Mouse (Mus musculus) myocyte (in vitro differentiated cells): ENCODE results near the gene Fam8a1. TPM values are rescaled to one million over a fixed set of nuclear protein-coding genes. Genes with fewer than 3 reads are reported as not detected.

Experiments used
- H3K27me3 ChIP-seq: one replicate; pipeline ENCODE4 v1.6.1; 2011; ENCODE audit not compliant: control insufficient read depth, insufficient read depth, insufficient read length
- H3K36me3 ChIP-seq: one replicate; pipeline ENCODE4 v1.6.1; 2011; ENCODE audit not compliant: control insufficient read depth, insufficient read depth
- H3K4me2 ChIP-seq: one replicate; pipeline ENCODE4 v1.6.1; 2011; ENCODE audit warnings: low read depth, control low read depth
- H3K4me3 ChIP-seq: one replicate; pipeline ENCODE4 v1.5.1; 2011; ENCODE audit warnings: mild to moderate bottlenecking, control low read depth, moderate library complexity
- H3K79me2 ChIP-seq: one replicate; pipeline ENCODE4 v1.6.1; 2011; ENCODE audit not compliant: control insufficient read depth, insufficient read depth
- H3ac ChIP-seq: one replicate; pipeline ENCODE4 v1.6.1; 2011; ENCODE audit not compliant: control insufficient read depth, insufficient read length
- CEBPB ChIP-seq: IDR thresholded peaks from 2 replicates; pipeline ENCODE4 v1.6.1; 2011; ENCODE audit warnings: mild to moderate bottlenecking, moderate library complexity; ENCODE audit not compliant: poor library complexity, insufficient read depth, severe bottlenecking
- E2F4 ChIP-seq: IDR thresholded peaks from one replicate; pipeline ENCODE4 v1.6.1; 2011; ENCODE audit warnings: mild to moderate bottlenecking, control low read depth, moderate library complexity; ENCODE audit not compliant: insufficient read depth
- MAX ChIP-seq: IDR thresholded peaks from one replicate; pipeline ENCODE4 v1.6.1; 2011; ENCODE audit warnings: low read depth, mild to moderate bottlenecking, control low read depth
- MYOD1 ChIP-seq, 3 experiments: IDR thresholded peaks; one replicate each; pipeline ENCODE4 v1.6.1; 2011; ENCODE audit warnings: control low read depth in 2 of 3, low read depth in 2 of 3, mild to moderate bottlenecking in 2 of 3, moderate library complexity in 1 of 3; ENCODE audit not compliant: insufficient read length in 2 of 3, control insufficient read depth in 1 of 3
- MYOG ChIP-seq, 3 experiments: IDR thresholded peaks; one replicate each; pipeline ENCODE4 v1.6.1; 2011; ENCODE audit warnings: control low read depth in 2 of 3, low read depth in 2 of 3, mild to moderate bottlenecking in 2 of 3; ENCODE audit not compliant: insufficient read length in 2 of 3, control insufficient read depth in 1 of 3, insufficient read depth in 1 of 3
- POLR2A ChIP-seq: IDR thresholded peaks from one replicate; pipeline ENCODE4 v1.6.1; 2011; ENCODE audit warnings: low read depth, mild to moderate bottlenecking, control low read depth, moderate library complexity; ENCODE audit not compliant: insufficient read length
- POLR2AphosphoS2 ChIP-seq: IDR thresholded peaks from one replicate; pipeline ENCODE4 v1.6.1; 2011; ENCODE audit warnings: low read depth, control low read depth; ENCODE audit not compliant: insufficient read length
- REST ChIP-seq: IDR thresholded peaks from one replicate; pipeline ENCODE4 v1.6.1; 2011; ENCODE audit warnings: mild to moderate bottlenecking, control low read depth, moderate library complexity; ENCODE audit not compliant: insufficient read depth, insufficient read length
- SRF ChIP-seq: IDR thresholded peaks from one replicate; pipeline ENCODE4 v1.6.1; 2011; ENCODE audit warnings: low read depth; ENCODE audit not compliant: control insufficient read depth, insufficient read length
- TCF12 ChIP-seq: IDR thresholded peaks from one replicate; pipeline ENCODE4 v1.6.1; 2011; ENCODE audit warnings: mild to moderate bottlenecking, control low read depth; ENCODE audit not compliant: poor library complexity, insufficient read depth, severe bottlenecking
- TCF3 ChIP-seq: IDR thresholded peaks from one replicate; pipeline ENCODE4 v1.6.1; 2011; ENCODE audit warnings: low read depth, control low read depth; ENCODE audit not compliant: insufficient read length
- USF1 ChIP-seq: IDR thresholded peaks from one replicate; pipeline ENCODE4 v1.6.1; 2011; ENCODE audit warnings: low read depth, mild to moderate bottlenecking, control low read depth, moderate library complexity
- polyA plus RNA-seq: library from polyadenylated mRNA; unstranded; fragments of >200 nt; fragmentation: generic; extraction: Trizol; gene quantifications from one replicate; pipeline ENCODE4 v1.2.1, GENCODE M21; 2012; ENCODE audit warnings: missing spikeins

The Fam8a1 gene
- polyA plus RNA-seq, 1 experiment = 15.7 TPM

DNA sequence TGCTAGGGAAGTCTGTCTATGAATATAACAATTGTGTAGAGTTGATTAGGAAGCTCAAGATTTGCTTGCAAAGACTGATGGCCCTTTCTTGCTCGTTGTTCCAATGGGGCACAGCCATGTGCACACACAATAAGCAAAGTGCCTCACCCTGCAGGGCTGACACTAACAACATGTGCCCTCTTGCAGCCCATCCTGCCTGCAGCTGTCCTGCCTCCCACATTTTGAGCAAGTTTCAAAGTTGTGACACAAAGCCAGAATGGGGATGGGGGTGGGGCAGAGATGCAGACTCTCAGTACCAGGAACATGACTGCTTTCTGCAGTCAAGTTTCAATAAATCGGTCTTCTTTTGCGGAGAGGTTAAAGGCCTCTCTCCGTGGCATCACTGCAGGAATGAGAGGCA lies 15.7 kb upstream of the Fam8a1 start:
- Histone ChIP-seq H3K79me2 (no peaks in the 10 kb centered on the region), H3ac (no peak overlapping the region), H3K27me3 (no peaks in the 10 kb centered on the region), H3K4me2 (no peak overlapping the region), H3K36me3 (no peaks in the 10 kb centered on the region), H3K4me3 (no peak overlapping the region)
- TF ChIP-seq MYOG (IDR thresholded peaks at IDR 0.05; ENCODE audit: control insufficient read depth in 1 of 3, insufficient read depth in 1 of 3, insufficient read length in 2 of 3, low read depth in 2 of 3) (peak; percentile 12 to 95 (median 85)), TCF3 (peak; percentile 24), REST (no peak), MYOD1 (IDR thresholded peaks at IDR 0.05; ENCODE audit: control insufficient read depth in 1 of 3, insufficient read length in 2 of 3, low read depth in 2 of 3) (peak in 2 of 3 experiments; percentile 82 to 91), TCF12 (peak; percentile 47)

DNA sequence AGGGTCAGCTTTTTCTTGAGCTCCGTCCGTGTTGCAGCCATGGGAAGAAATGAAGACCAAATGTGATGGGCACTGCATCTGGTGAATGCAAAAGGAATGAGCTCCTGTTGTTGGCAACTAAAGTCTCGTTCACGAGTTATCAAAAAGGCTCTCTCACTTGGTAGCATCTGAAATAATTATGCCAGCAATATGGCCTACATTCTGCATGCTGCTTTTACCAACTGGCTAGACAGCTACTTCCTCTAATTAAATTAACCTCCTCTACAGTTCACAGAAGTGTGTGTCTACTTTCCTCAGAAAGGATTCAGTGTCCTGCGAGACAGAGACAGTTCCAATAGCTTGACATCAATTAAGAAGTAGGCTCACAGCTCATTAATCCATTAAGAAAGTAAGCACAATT lies 14.8 kb upstream of the Fam8a1 start:
- TF ChIP-seq E2F4 (no peak), USF1 (no peak), REST (no peak), TCF12 (no peak), MYOD1 (IDR thresholded peaks at IDR 0.05; ENCODE audit: control insufficient read depth in 1 of 3, insufficient read length in 2 of 3, low read depth in 2 of 3) (no peak), CEBPB (no peak), POLR2AphosphoS2 (no peak), MAX (no peak), SRF (no peak), POLR2A (no peak), TCF3 (no peak), MYOG (IDR thresholded peaks at IDR 0.05; ENCODE audit: control insufficient read depth in 1 of 3, insufficient read depth in 1 of 3, insufficient read length in 2 of 3, low read depth in 2 of 3) (no peak)
- no peak overlapping the region for H3ac ChIP-seq
- no peak overlapping the region for H3K4me3 ChIP-seq
- H3K27me3 ChIP-seq = no peaks in the 10 kb centered on the region
- H3K36me3 ChIP-seq = no peaks in the 10 kb centered on the region
- no peak overlapping the region for H3K4me2 ChIP-seq
- H3K79me2 ChIP-seq = no peaks in the 10 kb centered on the region

DNA sequence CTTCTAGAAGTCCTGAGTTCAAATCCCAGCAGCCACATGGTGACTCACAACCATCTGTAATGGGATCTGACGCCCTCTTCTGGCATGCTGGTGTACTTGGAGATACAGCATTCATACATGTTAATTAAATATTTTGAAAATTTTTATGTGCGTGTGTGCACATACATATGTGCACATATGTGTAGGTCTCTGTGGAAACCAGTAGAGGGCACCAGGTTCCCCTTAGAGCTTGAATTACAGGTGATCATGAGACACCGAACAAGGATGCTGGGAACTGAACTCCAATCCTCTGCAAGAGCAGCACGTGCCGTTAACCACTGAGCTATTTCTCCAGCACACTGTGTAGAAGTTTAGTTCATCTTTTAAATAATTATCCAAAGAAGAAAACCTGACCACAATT lies 10.1 kb upstream of the Fam8a1 start:
- no peaks in the 10 kb centered on the region for H3K79me2 ChIP-seq
- TF ChIP-seq SRF (no peak), POLR2AphosphoS2 (no peak), MAX (no peak), USF1 (no peak), REST (no peak), E2F4 (no peak), POLR2A (no peak), MYOD1 (IDR thresholded peaks at IDR 0.05; ENCODE audit: control insufficient read depth in 1 of 3, insufficient read length in 2 of 3, low read depth in 2 of 3) (no peak), TCF12 (no peak), TCF3 (no peak), CEBPB (no peak), MYOG (IDR thresholded peaks at IDR 0.05; ENCODE audit: control insufficient read depth in 1 of 3, insufficient read depth in 1 of 3, insufficient read length in 2 of 3, low read depth in 2 of 3) (no peak)
- H3K36me3 ChIP-seq = no peaks in the 10 kb centered on the region
- no peaks in the 10 kb centered on the region for H3K27me3 ChIP-seq
- no peak overlapping the region for H3ac ChIP-seq
- no peak overlapping the region for H3K4me3 ChIP-seq
- H3K4me2 ChIP-seq = no peak overlapping the region

DNA sequence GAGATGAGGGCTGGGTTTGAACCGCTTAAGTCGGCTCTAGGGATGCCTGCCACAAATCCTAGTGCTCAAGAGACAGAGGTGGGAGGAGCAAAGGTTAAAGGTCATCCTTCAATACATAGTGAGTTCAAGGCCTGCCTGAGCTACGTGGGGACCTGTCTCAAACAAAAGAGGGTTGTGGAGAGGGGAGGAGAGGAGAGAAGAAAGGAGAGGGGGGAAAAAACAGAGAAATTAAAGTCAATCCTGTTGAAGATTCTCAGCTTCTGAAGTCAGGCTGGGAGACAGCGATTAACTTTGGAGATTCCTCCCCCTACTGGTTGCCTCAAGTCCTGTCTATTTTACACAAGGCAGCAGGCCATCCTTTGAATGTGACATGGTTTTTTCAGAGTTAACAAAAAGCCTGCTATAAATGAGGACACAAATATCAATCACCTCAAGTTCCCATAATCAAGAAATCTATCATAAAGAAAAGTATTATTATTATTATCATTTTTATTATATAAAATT lies 5.8 kb upstream of the Fam8a1 start:
- Histone ChIP-seq H3K79me2 (no peaks in the 10 kb centered on the region), H3K4me2 (no peak overlapping the region), H3K4me3 (no peak overlapping the region)

DNA sequence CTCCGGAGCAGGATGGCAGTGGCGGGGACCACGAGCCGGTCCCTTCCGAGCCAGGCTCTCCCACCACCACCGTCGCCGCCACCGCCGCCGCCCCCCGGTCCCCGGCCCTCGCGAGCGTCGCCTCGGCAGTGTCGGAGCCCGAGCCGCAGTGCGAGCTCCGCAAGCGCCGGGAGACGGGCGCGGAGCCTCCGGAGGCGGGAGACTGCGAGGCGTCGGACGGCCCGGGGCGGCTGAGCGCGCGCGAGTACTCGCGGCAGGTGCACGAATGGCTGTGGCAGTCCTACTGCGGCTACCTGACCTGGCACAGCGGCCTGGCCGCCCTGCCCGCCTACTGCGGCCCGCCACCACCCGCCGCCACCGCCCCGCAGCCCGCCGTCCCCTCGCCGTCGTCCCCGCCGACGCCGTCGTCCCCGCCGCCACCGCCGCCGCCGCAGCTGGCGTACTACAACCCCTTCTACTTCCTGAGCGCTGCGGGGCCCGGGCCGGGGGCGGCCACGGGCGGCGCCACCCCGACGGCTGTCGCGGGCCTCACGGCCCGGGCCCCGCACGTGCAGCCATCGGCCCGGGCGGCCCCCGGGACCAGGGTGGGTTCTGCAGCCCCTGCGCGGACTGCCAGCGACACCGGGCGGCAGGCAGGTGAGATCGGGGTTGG lies 424 bp downstream of the Fam8a1 start:
- H3ac ChIP-seq = peak overlapping the region; percentile 33
- TF ChIP-seq USF1 (no peak), TCF12 (no peak), MYOD1 (IDR thresholded peaks at IDR 0.05; ENCODE audit: control insufficient read depth in 1 of 3, insufficient read length in 2 of 3, low read depth in 2 of 3) (peak in 1 of 3 experiments; percentile 62), POLR2A (no peak), MYOG (IDR thresholded peaks at IDR 0.05; ENCODE audit: control insufficient read depth in 1 of 3, insufficient read depth in 1 of 3, insufficient read length in 2 of 3, low read depth in 2 of 3) (peak in 1 of 3 experiments; percentile 22), TCF3 (no peak), E2F4 (no peak), POLR2AphosphoS2 (no peak), MAX (no peak), REST (no peak), CEBPB (no peak), SRF (no peak)

More for the DNA sequence above, 5.8 kb upstream of the Fam8a1 start:
- TF ChIP-seq MYOD1 (IDR thresholded peaks at IDR 0.05; ENCODE audit: control insufficient read depth in 1 of 3, insufficient read length in 2 of 3, low read depth in 2 of 3) (no peak), REST (no peak), CEBPB (no peak)
- Histone ChIP-seq H3ac (no peak overlapping the region), H3K36me3 (no peaks in the 10 kb centered on the region), H3K27me3 (no peaks in the 10 kb centered on the region)

More for the DNA sequence above, 424 bp downstream of the Fam8a1 start:
- peaks cover 17% of the 10 kb centered on the region for H3K79me2 ChIP-seq
- H3K27me3 ChIP-seq = no peaks in the 10 kb centered on the region
- peak overlapping the region; percentile 41 for H3K4me3 ChIP-seq
- peaks cover 7% of the 10 kb centered on the region for H3K36me3 ChIP-seq
- peak overlapping the region; percentile 27 for H3K4me2 ChIP-seq
